Mouse (Mus musculus) neural tube, embryonic 14.5 days (tissue): Measurements from ENCODE around the gene Rasgrp4. TPM values are rescaled to one million over a fixed set of nuclear protein-coding genes. Genes with fewer than 3 reads are reported as not detected.

Source experiments
- ATAC-seq: fragments of 200-750 bp; cut with Nextera tagmentation; 2 replicates; pipeline ENCODE4 v1.8.0; 2017; ENCODE audit warnings: low read depth, mild to moderate bottlenecking, moderate TSS enrichment, moderate library complexity
- H3K27ac ChIP-seq: fragments of 300-500 bp; sonication (generic); 2 replicates; pipeline ENCODE4 v1.5.1; 2014; ENCODE audit warnings: low read depth, mild to moderate bottlenecking, control low read depth, low read length, moderate library complexity, mixed read lengths
- H3K27me3 ChIP-seq: fragments of 300-500 bp; sonication (generic); 2 replicates; pipeline ENCODE4 v1.6.1; 2014; ENCODE audit warnings: low read length; ENCODE audit not compliant: control insufficient read depth, insufficient read depth
- H3K36me3 ChIP-seq: fragments of 300-500 bp; sonication (generic); 2 replicates; pipeline ENCODE4 v1.6.1; 2014; ENCODE audit warnings: low read length, mixed read lengths; ENCODE audit not compliant: control insufficient read depth, insufficient read depth
- H3K4me1 ChIP-seq: fragments of 300-500 bp; sonication (generic); 2 replicates; pipeline ENCODE4 v1.6.1; 2014; ENCODE audit warnings: low read length; ENCODE audit not compliant: control insufficient read depth, insufficient read depth
- H3K4me2 ChIP-seq: fragments of 300-500 bp; sonication (generic); 2 replicates; pipeline ENCODE4 v1.6.1; 2014; ENCODE audit warnings: mild to moderate bottlenecking, low read depth, low read length, control low read depth
- H3K4me3 ChIP-seq: fragments of 300-500 bp; sonication (generic); 2 replicates; pipeline ENCODE4 v1.5.1; 2014; ENCODE audit warnings: low read depth, low read length, control low read depth, mixed read lengths
- H3K9ac ChIP-seq: fragments of 300-500 bp; sonication (generic); replicated peaks from 2 replicates; pipeline ENCODE4 v1.6.1; 2014; ENCODE audit warnings: low read depth, mild to moderate bottlenecking, control low read depth, low read length, mixed read lengths
- H3K9me3 ChIP-seq: fragments of 300-500 bp; sonication (generic); 2 replicates; pipeline ENCODE4 v1.6.1; 2016; ENCODE audit warnings: low read length; ENCODE audit not compliant: control insufficient read depth
- WGBS: fragments of 180-500 bp; shearing (Covaris S2); extraction: QIAGEN DNeasy Blood & Tissue Kit; methylation state at CpG from one replicate; pipeline ENCODE4 v1.1.7; 2014; 5-methylcytosine and 5-hydroxymethylcytosine counted together
- polyA plus RNA-seq: library from polyadenylated mRNA; unstranded; fragments of >200 nt; fragmentation: Nextera tagmentation; extraction: Ambion mirVana; gene quantifications from 2 replicates; pipeline ENCODE4 v1.2.1, GENCODE M21; 2014

Rasgrp4 gene
- polyA plus RNA-seq = 0.51 and 0.59 TPM in 2 replicates

DNA sequence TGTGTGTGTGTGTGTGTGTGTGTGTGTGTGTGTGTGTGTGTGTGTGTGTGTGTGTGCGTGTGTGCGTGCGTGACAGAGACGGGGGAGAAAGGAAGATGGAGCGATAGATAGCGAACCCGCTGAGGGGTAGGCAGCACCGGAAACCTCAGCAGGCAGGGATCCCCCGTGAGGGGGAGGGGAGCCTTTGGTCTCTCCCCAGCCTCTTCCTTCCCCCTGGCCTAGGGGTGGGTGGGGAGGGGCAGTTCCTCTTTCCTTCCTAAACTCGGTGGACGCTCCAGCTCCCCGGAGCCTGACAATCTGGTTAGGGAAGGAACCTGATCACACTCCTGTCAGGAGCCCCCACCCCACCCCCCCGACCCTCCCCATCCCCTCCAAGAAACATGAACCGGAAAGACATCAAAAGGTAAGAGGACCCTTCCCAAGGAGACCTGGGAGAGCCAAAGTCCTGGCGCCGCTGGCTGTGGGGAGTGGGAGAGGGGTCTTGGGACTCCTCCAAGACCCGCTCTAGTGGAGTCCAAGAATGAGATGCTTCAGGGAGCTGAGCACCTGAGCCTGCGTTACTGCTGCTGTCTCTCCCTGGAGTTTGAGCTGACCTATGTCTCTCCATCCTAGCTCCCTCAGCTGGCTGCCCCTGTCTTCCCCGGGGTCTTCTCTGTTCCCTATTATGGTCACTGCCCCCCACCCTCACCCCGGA is at the start of gene Rasgrp4:
Gene Rasgrp4 (plus strand): TSS at position 159 of the 694 bp plus-strand sequence.
- no peaks in the 10 kb centered on the region for H3K36me3 ChIP-seq
- H3K9ac ChIP-seq = no peak within 1 kb of the TSS
- no peak within 1 kb of the TSS for H3K4me3 ChIP-seq
- H3K4me1 ChIP-seq = no peaks in the 10 kb centered on the region
- no peaks in the 10 kb centered on the region for H3K9me3 ChIP-seq
- peak within 1 kb of the TSS; percentile 33; the same call in 1 of the 2 replicates for H3K4me2 ChIP-seq
- WGBS = under 1% methylated on average over 14 of the region's 20 CpGs
- H3K27me3 ChIP-seq = no peaks in the 10 kb centered on the region
- H3K27ac ChIP-seq = no peak within 1 kb of the TSS
- no peak for ATAC-seq

DNA sequence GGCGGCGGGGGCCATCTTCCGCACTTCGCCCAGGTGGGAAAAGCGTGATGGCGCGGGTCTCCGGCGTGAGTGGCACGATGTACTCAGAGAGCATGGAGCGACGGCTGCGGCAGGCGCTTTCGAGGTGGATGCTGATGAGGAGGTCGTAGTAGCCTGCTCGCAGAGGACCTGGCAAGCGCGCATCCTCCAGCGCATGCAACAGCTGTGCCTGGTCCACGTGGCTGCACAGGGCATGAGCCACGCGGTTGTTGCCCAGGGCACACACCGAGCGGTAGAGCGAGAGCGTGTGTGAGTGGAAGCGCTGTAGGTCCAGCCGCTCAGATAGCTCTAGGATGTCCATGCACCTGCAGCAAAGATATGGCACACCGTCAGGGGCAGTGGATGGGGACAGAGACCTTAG is 48.7 kb upstream of the Rasgrp4 start:
- Histone ChIP-seq H3K27ac (no peak overlapping the region), H3K9me3 (no peaks in the 10 kb centered on the region), H3K27me3 (no peaks in the 10 kb centered on the region), H3K4me2 (no peak overlapping the region), H3K4me3 (no peak overlapping the region), H3K4me1 (no peaks in the 10 kb centered on the region), H3K36me3 (no peaks in the 10 kb centered on the region), H3K9ac (no peak overlapping the region)
- ATAC-seq = no peak
- WGBS = 89% methylated on average over 30 of the region's 30 CpGs

DNA sequence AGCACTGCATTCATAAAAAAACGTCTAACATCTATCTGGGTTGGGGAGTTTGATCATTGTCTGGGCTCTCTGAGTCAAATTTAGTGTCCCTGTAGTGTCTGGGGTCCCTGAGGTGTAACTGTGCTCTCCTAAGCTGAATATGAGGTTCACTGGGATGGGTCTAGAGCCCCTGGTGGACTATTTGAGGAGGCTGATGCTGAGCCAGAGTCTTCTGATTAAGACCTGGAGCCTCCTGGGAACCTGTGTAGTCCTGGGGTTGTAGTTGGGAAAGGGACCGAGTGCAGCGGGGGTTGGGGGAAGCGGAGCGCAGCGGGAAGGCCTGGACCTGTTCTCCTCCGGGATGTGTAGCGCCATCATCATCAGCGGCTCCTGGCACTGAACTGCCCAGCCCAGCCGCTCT is 47.7 kb upstream of the Rasgrp4 start:
- no peaks in the 10 kb centered on the region for H3K36me3 ChIP-seq
- no peak for ATAC-seq
- no peak overlapping the region for H3K9ac ChIP-seq
- no peaks in the 10 kb centered on the region for H3K9me3 ChIP-seq
- no peaks in the 10 kb centered on the region for H3K27me3 ChIP-seq
- no peak overlapping the region for H3K4me3 ChIP-seq
- no peaks in the 10 kb centered on the region for H3K4me1 ChIP-seq
- 93% methylated on average over 10 of the region's 10 CpGs for WGBS
- H3K4me2 ChIP-seq = no peak overlapping the region
- no peak overlapping the region for H3K27ac ChIP-seq

- Histone ChIP-seq H3K9me3 (no peaks in the 10 kb centered on the region), H3K4me2 (no peak overlapping the region), H3K36me3 (no peaks in the 10 kb centered on the region), H3K9ac (no peak overlapping the region), H3K27me3 (no peaks in the 10 kb centered on the region), H3K4me1 (no peaks in the 10 kb centered on the region), H3K4me3 (no peak overlapping the region), H3K27ac (no peak overlapping the region)
- no peak for ATAC-seq
- whole genome bisulfite sequencing = 82% methylated on average over 6 of the region's 6 CpGs
These were observed 45.8 kb upstream of the Rasgrp4 start for GRCm38 (mm10) chr7:29088817-29089216.

GRCm38 (mm10) chr7:29097131-29097530 is 37.5 kb upstream of the Rasgrp4 start:
- WGBS = 88% methylated on average over 16 of the region's 16 CpGs
- Histone ChIP-seq H3K4me1 (no peaks in the 10 kb centered on the region), H3K27me3 (no peaks in the 10 kb centered on the region), H3K36me3 (no peaks in the 10 kb centered on the region), H3K9me3 (no peaks in the 10 kb centered on the region), H3K27ac (no peak overlapping the region), H3K9ac (no peak overlapping the region), H3K4me3 (no peak overlapping the region), H3K4me2 (no peak overlapping the region)
- ATAC-seq = no peak

- Histone ChIP-seq H3K27me3 (no peaks in the 10 kb centered on the region), H3K4me2 (no peak overlapping the region), H3K27ac (no peak overlapping the region), H3K9ac (no peak overlapping the region), H3K9me3 (no peaks in the 10 kb centered on the region), H3K4me1 (no peaks in the 10 kb centered on the region), H3K36me3 (no peaks in the 10 kb centered on the region), H3K4me3 (no peak overlapping the region)
- no peak for ATAC-seq
- 92% methylated on average over 12 of the region's 12 CpGs for WGBS
These were observed 33.2 kb upstream of the Rasgrp4 start for GRCm38 (mm10) chr7:29101286-29102017.

DNA sequence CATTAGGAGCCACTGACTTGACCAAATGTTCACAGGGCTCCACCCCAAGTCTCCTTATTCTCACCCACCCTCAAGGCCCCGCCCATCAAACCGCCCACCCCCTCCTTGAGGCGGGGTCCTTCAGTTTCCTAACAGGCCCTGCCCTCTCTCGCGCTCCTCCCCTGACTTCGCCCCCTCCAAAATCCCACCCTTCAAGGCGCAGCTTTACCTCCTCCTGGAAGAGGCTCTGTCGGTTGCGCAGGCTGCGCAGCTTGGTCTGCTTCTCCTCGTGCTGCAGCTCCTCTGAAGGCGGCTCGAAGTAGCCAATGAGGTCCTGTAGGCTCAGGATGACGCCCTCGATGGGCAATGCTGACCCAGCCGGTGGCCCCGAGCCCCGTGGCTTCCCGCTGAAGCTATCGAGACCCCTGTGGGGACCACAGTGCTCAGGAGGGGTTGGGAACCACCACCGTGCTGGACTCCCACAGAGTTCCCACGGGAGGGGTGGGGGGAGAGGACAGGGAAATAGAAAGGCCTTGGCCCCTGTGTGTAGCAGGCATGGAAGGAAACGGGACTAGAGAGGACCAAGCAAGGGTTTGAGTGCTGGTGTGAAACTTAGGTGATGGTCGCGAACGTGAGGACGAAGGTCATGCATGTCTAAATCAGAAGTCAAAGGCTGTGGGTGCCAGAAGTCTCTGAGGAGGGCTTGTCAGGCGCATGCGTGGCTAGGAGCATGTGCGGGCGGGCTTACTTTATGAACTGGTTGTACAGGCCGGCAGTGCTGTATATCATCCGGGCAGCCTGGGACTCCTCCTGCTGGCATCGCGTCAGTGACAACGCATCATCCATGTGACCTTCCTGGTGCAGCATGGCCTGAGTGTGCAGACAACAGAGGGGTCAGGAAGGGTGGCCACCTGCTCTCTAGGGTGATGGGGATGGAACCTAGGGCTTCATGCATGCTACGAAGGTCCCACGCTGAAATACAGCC is 25.4 kb upstream of the Rasgrp4 start:
- Histone ChIP-seq H3K4me3 (no peak overlapping the region), H3K9me3 (no peaks in the 10 kb centered on the region), H3K27ac (no peak overlapping the region), H3K27me3 (no peaks in the 10 kb centered on the region), H3K4me1 (no peaks in the 10 kb centered on the region), H3K9ac (no peak overlapping the region), H3K36me3 (no peaks in the 10 kb centered on the region), H3K4me2 (peak overlapping the region; percentile 27)
- ATAC-seq = peak; percentile 49; the same call in 1 of the 2 replicates
- 26% methylated on average over 38 of the region's 38 CpGs for WGBS

DNA sequence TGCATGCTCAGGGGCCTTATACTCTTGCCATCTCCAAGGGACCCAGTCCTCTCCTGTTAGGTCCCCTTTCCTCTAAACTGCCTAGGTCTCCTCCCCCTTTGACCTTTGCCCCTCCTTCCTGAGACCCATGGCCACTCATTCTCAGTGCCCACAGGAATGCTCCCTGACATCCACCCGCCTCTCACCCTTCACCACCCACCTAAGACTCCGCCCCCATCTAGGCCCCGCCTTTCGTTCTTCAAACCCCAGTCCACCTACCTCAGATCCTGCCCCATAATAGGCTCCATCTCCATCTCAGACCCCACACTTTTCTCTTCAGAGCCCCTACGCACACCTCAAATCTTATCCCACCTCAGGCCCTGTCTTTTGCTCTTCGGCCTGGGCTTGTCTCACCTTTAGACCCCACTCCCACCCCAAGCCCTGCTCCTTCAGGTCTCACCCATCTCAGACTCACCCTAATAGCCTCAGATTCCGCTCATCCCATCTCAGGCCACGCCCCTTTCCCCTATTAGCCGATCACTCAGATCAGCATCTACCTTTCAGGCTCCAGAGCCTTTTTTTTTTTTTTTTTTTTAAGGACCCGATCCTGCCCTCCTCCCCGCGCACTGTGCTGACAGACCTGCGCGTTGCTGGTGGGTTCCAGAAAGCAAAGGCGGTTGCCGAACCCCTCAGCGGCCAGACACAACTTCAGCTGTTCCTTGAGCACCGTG is 16.4 kb upstream of the Rasgrp4 start:
- Histone ChIP-seq H3K4me2 (no peak overlapping the region), H3K36me3 (no peaks in the 10 kb centered on the region), H3K9me3 (no peaks in the 10 kb centered on the region), H3K4me3 (no peak overlapping the region), H3K4me1 (no peaks in the 10 kb centered on the region), H3K27me3 (no peaks in the 10 kb centered on the region), H3K27ac (no peak overlapping the region), H3K9ac (no peak overlapping the region)
- no peak for ATAC-seq
- WGBS = 12% methylated on average over 18 of the region's 18 CpGs
